Mouse (Mus musculus) stomach, postnatal 0 days (tissue): ENCODE data around the gene Ccdc149.

Experiments used
- CTCF ChIP-seq: IDR thresholded peaks from 2 replicates; pipeline ENCODE4 v1.5.1; 2016; ENCODE audit warnings: antibody characterized with exemption, low read depth, mild to moderate bottlenecking, moderate library complexity
- EP300 ChIP-seq: optimal IDR thresholded peaks from 2 replicates; pipeline ENCODE3; 2016; ENCODE audit warnings: antibody characterized with exemption

- TF ChIP-seq CTCF = no peak
- TF ChIP-seq EP300 = no peak
These were observed 108.4 kb downstream of the Ccdc149 start for GRCm38 (mm10) chr5:52362776-52363467.
